Mouse (Mus musculus) embryonic facial prominence, embryonic 14.5 days (tissue): Measurements from ENCODE around the gene Ufsp1. TPM values are rescaled to one million over a fixed set of nuclear protein-coding genes. Genes with fewer than 3 reads are reported as not detected.
A peak's percentile ranks its signal among the peaks of the same experiment; 100 is the strongest.

Experiments
- ATAC-seq: fragments of 200-750 bp; cut with Nextera tagmentation; 2 replicates; pipeline ENCODE4 v1.8.0; 2017; ENCODE audit warnings: low read depth, moderate number of reproducible peaks, moderate TSS enrichment
- DNase-seq: peaks from one replicate; pipeline ENCODE4 v3.0.0-alpha.2; 2015; ENCODE audit warnings: low spot score
- H3K27ac ChIP-seq: fragments of 300-500 bp; sonication (generic); replicated peaks from 2 replicates; pipeline ENCODE4 v1.5.1; 2014; ENCODE audit warnings: low read depth, mild to moderate bottlenecking, low read length, moderate library complexity
- H3K27me3 ChIP-seq: fragments of 300-500 bp; sonication (generic); replicated peaks from 2 replicates; pipeline ENCODE4 v1.6.1; 2014; ENCODE audit warnings: low read length; ENCODE audit not compliant: control insufficient read depth, insufficient read depth
- H3K36me3 ChIP-seq: fragments of 300-500 bp; sonication (generic); 2 replicates; pipeline ENCODE4 v1.6.1; 2014; ENCODE audit warnings: low read length, mixed read lengths; ENCODE audit not compliant: control insufficient read depth, insufficient read depth
- H3K4me1 ChIP-seq: fragments of 300-500 bp; sonication (generic); 2 replicates; pipeline ENCODE4 v1.6.1; 2014; ENCODE audit warnings: antibody characterized with exemption, low read length; ENCODE audit not compliant: control insufficient read depth, insufficient read depth
- H3K4me2 ChIP-seq: fragments of 300-500 bp; sonication (generic); 2 replicates; pipeline ENCODE4 v1.6.1; 2014; ENCODE audit warnings: low read depth, mild to moderate bottlenecking, low read length, moderate library complexity, mixed read lengths
- H3K4me3 ChIP-seq: fragments of 300-500 bp; sonication (generic); 2 replicates; pipeline ENCODE4 v1.5.1; 2014; ENCODE audit warnings: low read depth, mild to moderate bottlenecking, low read length
- H3K9ac ChIP-seq: fragments of 300-500 bp; sonication (generic); 2 replicates; pipeline ENCODE4 v1.6.1; 2014; ENCODE audit warnings: low read depth, mild to moderate bottlenecking, low read length, moderate library complexity, mixed read lengths
- H3K9me3 ChIP-seq: fragments of 300-500 bp; sonication (generic); 2 replicates; pipeline ENCODE4 v1.6.1; 2016; ENCODE audit warnings: low read length; ENCODE audit not compliant: control insufficient read depth
- WGBS: fragments of 180-500 bp; shearing (Covaris S2); extraction: QIAGEN DNeasy Blood & Tissue Kit; methylation state at CpG from one replicate; pipeline ENCODE4 v1.1.7; 2014; 5-methylcytosine and 5-hydroxymethylcytosine counted together
- polyA plus RNA-seq: library from polyadenylated mRNA; unstranded; fragments of >200 nt; fragmentation: Nextera tagmentation; extraction: Ambion mirVana; gene quantifications from 2 replicates; pipeline ENCODE4 v1.2.1, GENCODE M21; 2014

The Ufsp1 gene
- polyA plus RNA-seq, 1 experiment from 2014 or later = 12.3 TPM

- no peak overlapping the region for H3K9ac ChIP-seq
- H3K36me3 ChIP-seq = peaks cover 16% of the 10 kb centered on the region
- H3K27ac ChIP-seq = no peak overlapping the region
- no peak overlapping the region for H3K4me2 ChIP-seq
- WGBS = 74% methylated on average over 15 of the region's 15 CpGs
- peaks cover 28% of the 10 kb centered on the region for H3K4me1 ChIP-seq
- no peak for ATAC-seq
- H3K4me3 ChIP-seq = no peak overlapping the region
- H3K27me3 ChIP-seq = peaks cover 55% of the 10 kb centered on the region
- no peak for DNase-seq
- H3K9me3 ChIP-seq = no peaks in the 10 kb centered on the region
Measured at GRCm38 (mm10) chr5:137291381-137291926, 3.0 kb upstream of the Ufsp1 start.

DNA sequence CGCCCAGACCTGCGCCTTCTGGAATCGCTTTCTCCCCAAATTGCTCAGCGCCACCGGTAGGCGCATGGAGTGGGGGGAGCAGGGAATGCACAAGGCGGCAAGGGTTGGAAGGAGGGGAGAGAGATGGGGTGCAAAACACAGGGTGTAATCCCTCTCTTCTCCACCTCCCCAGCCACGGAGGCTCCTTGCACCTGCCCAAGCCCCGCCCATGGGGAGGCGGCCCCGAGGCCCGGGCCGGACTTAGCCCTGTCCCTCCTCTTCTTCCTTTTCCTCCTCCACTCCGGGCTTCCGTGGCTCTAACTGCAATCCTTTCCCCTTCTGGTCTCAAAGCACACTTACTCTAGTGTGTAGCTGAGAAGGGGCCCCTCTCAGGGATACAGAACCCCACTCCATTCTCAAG is 1.1 kb upstream of the Ufsp1 start:
- Histone ChIP-seq H3K9ac (peak overlapping the region; percentile 83), H3K27me3 (peaks cover 41% of the 10 kb centered on the region), H3K27ac (peak overlapping the region; percentile 89), H3K4me2 (peak overlapping the region; percentile 100), H3K9me3 (no peaks in the 10 kb centered on the region), H3K4me1 (peaks cover 16% of the 10 kb centered on the region), H3K36me3 (peaks cover 34% of the 10 kb centered on the region), H3K4me3 (peak overlapping the region; percentile 64)
- peak; percentile 38 for ATAC-seq
- WGBS = 3% methylated on average over 9 of the region's 15 CpGs
- DNase-seq = peak; percentile 78

DNA sequence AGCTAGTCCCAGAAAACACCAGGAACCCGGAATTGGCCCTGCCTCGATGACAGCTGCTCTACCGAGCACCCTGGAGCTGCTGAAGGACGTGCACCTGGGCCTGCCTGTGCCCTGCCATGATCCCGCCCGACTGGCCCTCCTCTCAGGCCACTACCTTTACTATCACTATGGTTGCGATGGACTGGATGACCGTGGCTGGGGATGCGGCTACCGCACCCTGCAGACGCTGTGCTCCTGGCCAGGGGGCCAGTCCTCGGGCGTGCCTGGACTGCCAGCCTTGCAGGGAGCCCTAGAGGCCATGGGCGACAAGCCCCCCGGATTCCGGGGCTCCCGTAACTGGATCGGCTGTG is 290 bp downstream of the Ufsp1 start:
- peaks cover 48% of the 10 kb centered on the region for H3K36me3 ChIP-seq
- H3K4me3 ChIP-seq = peak overlapping the region; percentile 64
- DNase-seq (no peak), ATAC-seq (no peak; the same call in 1 of the 2 replicates)
- no peaks in the 10 kb centered on the region for H3K9me3 ChIP-seq
- 6% methylated on average over 8 of the region's 18 CpGs for WGBS
- H3K4me2 ChIP-seq = peak overlapping the region; percentile 100
- peaks cover 9% of the 10 kb centered on the region for H3K4me1 ChIP-seq
- peaks cover 29% of the 10 kb centered on the region for H3K27me3 ChIP-seq
- peak overlapping the region; percentile 89 for H3K27ac ChIP-seq
- H3K9ac ChIP-seq = peak overlapping the region; percentile 83

DNA sequence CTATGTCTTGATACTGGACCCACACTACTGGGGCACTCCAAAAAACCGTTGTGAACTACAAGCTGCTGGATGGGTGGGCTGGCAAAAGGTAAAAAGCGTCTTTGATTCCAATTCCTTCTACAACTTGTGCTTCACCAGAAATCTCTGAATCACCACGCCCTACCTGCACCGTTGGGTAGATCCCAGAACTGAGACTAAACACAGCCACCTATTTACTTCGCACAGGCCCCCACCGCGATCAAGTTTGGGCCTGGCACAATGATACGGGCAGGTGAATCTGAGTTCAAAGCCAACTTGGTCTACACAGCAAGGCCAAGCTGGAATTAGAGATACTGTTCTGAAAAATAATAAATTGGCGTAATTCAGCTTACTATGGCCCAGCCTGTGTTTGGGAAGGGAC is 867 bp downstream of the Ufsp1 start:
- H3K36me3 ChIP-seq = peaks cover 54% of the 10 kb centered on the region
- no peaks in the 10 kb centered on the region for H3K9me3 ChIP-seq
- peak overlapping the region; percentile 100 for H3K4me2 ChIP-seq
- H3K9ac ChIP-seq = peak overlapping the region; percentile 83
- peaks cover 9% of the 10 kb centered on the region for H3K4me1 ChIP-seq
- H3K4me3 ChIP-seq = peak overlapping the region; percentile 64; the same call in 1 of the 2 replicates
- ATAC-seq (no peak), DNase-seq (no peak)
- peaks cover 23% of the 10 kb centered on the region for H3K27me3 ChIP-seq
- WGBS = 78% methylated on average over 9 of the region's 9 CpGs
- H3K27ac ChIP-seq = no peak overlapping the region

GRCm38 (mm10) chr5:137295712-137296111 is 1.3 kb downstream of the Ufsp1 start:
- ATAC-seq = no peak
- H3K4me2 ChIP-seq = peak overlapping the region; percentile 100; the same call in 1 of the 2 replicates
- no peak overlapping the region for H3K9ac ChIP-seq

DNA sequence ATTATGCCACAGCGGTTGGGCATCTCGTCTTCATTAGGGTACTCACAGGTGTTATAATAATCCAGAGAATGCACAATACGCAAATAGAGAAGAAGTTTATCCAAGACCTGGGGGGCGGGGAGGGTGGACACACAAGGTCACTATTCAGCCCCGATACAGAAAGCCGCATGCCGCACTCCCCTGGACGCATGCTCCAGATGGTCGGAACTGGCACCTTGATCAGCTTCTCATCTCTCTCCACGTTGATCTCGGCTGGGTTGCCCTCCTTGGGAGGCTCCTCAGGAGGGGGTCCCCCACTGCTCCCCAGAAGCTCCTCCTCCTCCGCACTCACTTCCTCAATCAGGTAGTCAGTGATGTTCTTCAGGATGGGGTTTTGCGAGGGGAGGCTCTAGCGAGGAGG is 2.7 kb downstream of the Ufsp1 start:
- peaks cover 72% of the 10 kb centered on the region for H3K36me3 ChIP-seq
- 91% methylated on average over 14 of the region's 14 CpGs for WGBS

More at GRCm38 (mm10) chr5:137295712-137296111, 1.3 kb downstream of the Ufsp1 start:
- WGBS = 87% methylated on average over 15 of the region's 15 CpGs
- DNase-seq = no peak
- Histone ChIP-seq H3K4me3 (no peak overlapping the region), H3K4me1 (peaks cover 9% of the 10 kb centered on the region), H3K9me3 (no peaks in the 10 kb centered on the region), H3K27me3 (peaks cover 19% of the 10 kb centered on the region), H3K36me3 (peaks cover 58% of the 10 kb centered on the region), H3K27ac (no peak overlapping the region)

GRCm38 (mm10) chr5:137299240-137299639 is 4.8 kb downstream of the Ufsp1 start:
- DNase-seq (no peak), ATAC-seq (no peak)
- H3K27ac ChIP-seq = no peak overlapping the region
- H3K4me1 ChIP-seq = peaks cover 4% of the 10 kb centered on the region; the same call in 1 of the 2 replicates
- no peak overlapping the region for H3K9ac ChIP-seq
- H3K4me2 ChIP-seq = no peak overlapping the region
- peaks cover 93% of the 10 kb centered on the region for H3K36me3 ChIP-seq
- no peaks in the 10 kb centered on the region for H3K9me3 ChIP-seq
- WGBS = 89% methylated on average over 7 of the region's 7 CpGs
- H3K27me3 ChIP-seq = no peaks in the 10 kb centered on the region
- H3K4me3 ChIP-seq = no peak overlapping the region

More for the DNA sequence above, 2.7 kb downstream of the Ufsp1 start:
- H3K4me3 ChIP-seq = no peak overlapping the region
- H3K4me2 ChIP-seq = no peak overlapping the region
- no peaks in the 10 kb centered on the region for H3K9me3 ChIP-seq
- no peak overlapping the region for H3K9ac ChIP-seq
- H3K4me1 ChIP-seq = peaks cover 9% of the 10 kb centered on the region
- DNase-seq = no peak
- no peak for ATAC-seq
- H3K27me3 ChIP-seq = peaks cover 6% of the 10 kb centered on the region
- H3K27ac ChIP-seq = no peak overlapping the region

DNA sequence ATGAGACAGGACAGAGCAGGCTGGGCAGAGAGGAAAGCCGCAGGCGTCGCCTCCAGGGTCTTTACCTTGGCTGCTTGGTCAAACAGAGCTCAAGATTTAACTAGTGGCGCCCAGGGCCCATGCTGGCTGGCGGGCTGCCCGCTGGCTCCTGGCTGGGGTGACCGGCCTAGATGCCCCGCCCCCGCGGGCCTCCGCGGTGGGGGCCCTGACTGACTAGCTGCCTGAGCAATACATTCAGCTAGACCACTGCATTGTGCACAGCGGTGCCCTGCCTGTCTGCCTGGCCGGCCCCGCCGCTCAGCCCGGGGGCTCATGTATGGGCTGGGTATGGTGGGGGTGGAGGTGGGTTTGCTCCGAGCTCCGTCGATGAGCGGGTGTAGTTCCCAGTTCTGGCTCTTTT is 6.8 kb downstream of the Ufsp1 start:
- H3K4me3 ChIP-seq = no peak overlapping the region
- H3K4me1 ChIP-seq = peaks cover 18% of the 10 kb centered on the region
- no peaks in the 10 kb centered on the region for H3K9me3 ChIP-seq
- peaks cover 88% of the 10 kb centered on the region for H3K36me3 ChIP-seq
- H3K27me3 ChIP-seq = no peaks in the 10 kb centered on the region
- H3K4me2 ChIP-seq = no peak overlapping the region
- no peak overlapping the region for H3K27ac ChIP-seq
- no peak overlapping the region for H3K9ac ChIP-seq
- WGBS = 83% methylated on average over 21 of the region's 21 CpGs
- no peak for ATAC-seq
- no peak for DNase-seq

DNA sequence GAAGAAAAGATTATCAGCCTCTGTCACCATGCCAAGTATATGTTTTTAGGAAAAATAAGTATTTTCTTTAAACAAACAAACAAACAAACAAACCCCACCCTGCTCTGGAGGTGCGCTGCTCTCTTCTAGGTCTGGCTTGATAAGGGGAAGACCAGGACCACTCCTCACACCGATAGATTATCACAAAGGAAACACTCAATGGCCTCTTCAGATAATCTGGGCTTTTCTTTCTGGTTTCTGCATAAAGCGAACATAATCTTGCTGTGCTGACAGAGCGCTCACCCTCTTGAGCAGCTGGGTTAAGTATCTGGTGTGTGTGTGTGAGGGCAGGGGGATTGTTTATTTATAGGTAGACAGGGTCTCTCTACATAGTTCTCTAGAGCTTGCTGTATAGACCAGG is 9.2 kb downstream of the Ufsp1 start:
- no peak overlapping the region for H3K4me2 ChIP-seq
- H3K4me1 ChIP-seq = peaks cover 19% of the 10 kb centered on the region
- WGBS = 83% methylated on average over 4 of the region's 4 CpGs
- H3K9me3 ChIP-seq = 0 out of 2 replicates have a peak, but pooled peaks cover 3% of the 10 kb centered on the region
- H3K9ac ChIP-seq = no peak overlapping the region
- H3K27me3 ChIP-seq = no peaks in the 10 kb centered on the region
- DNase-seq = no peak
- H3K4me3 ChIP-seq = no peak overlapping the region
- no peak for ATAC-seq
- peaks cover 70% of the 10 kb centered on the region for H3K36me3 ChIP-seq
- H3K27ac ChIP-seq = no peak overlapping the region
